Mouse (Mus musculus) spleen, adult 2 months (tissue): Measurements from ENCODE around the gene Lgals1.

Experiments used
- CTCF ChIP-seq: fragments of 200-500 bp; IDR thresholded peaks from 2 replicates; pipeline ENCODE4 v1.5.1; 2011; ENCODE audit warnings: mild to moderate bottlenecking, inconsistent platforms; ENCODE audit not compliant: insufficient read depth, insufficient read length, insufficient replicate concordance; ENCODE audit errors: extremely low read depth
- POLR2A ChIP-seq: fragments of 200-500 bp; IDR thresholded peaks from 2 replicates; pipeline ENCODE4 v1.6.1; 2011; ENCODE audit warnings: low read depth, low read length, inconsistent platforms

DNA sequence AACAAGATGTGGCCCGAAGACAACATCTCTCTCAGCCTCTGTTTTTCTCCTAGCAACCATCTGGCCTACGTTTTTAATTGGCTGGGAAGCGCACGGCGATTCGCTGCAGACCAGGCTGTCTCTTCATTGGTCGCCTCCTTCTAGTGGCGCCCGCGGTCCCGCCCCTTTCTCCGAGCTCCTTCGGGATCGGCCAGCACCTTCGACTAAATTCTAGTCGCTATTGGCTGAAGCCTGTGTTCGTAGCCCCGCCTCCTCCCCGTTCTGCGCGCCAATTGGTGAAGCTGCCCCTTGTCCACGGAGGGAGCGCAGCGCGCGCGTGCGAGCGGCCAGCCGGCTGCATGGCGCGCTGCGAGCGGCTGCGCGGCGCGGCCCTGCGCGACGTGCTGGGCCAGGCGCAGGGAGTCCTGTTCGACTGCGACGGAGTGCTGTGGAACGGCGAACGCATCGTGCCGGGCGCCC lies 12.9 kb upstream of the Lgals1 start, which contains the start of gene Pdxp:
- no peak for TF ChIP-seq CTCF
- peak; percentile 41 for TF ChIP-seq POLR2A
